Mouse (Mus musculus) MEL (cell line): ENCODE data around the gene Scgb1c1. TPM values are rescaled to one million over a fixed set of nuclear protein-coding genes. Genes with fewer than 3 reads are reported as not detected.

ENCODE experiments used
- DNase-seq: peaks from one replicate; pipeline ENCODE4 v3.0.0; 2011; ENCODE audit warnings: low read depth, low spot score
- H3K27ac ChIP-seq: 2 replicates; pipeline ENCODE4 v1.5.1; 2012; ENCODE audit warnings: low read depth, mild to moderate bottlenecking, control low read depth, low read length, moderate library complexity; ENCODE audit not compliant: control insufficient read depth
- H3K27me3 ChIP-seq, 2 experiments: fragments of 150-350 bp in 1 of 2; sonication (generic) in 1 of 2; 2 replicates each; pipeline ENCODE4 v1.6.1; 2012; ENCODE audit warnings: low read length in 2 of 2, mild to moderate bottlenecking in 2 of 2, improper control_type of control experiment in 1 of 2, moderate library complexity in 1 of 2; ENCODE audit not compliant: insufficient read depth in 2 of 2, control insufficient read depth in 1 of 2
- H3K36me3 ChIP-seq, 2 experiments: 2 replicates each; pipeline ENCODE4 v1.6.1; 2012 to 2014; ENCODE audit warnings: low read length in 2 of 2, improper control_type of control experiment in 1 of 2, inconsistent platforms in 1 of 2, mild to moderate bottlenecking in 1 of 2; ENCODE audit not compliant: insufficient read depth in 2 of 2, control insufficient read depth in 1 of 2
- H3K4me1 ChIP-seq, 2 experiments: fragments of 150-350 bp in 1 of 2; sonication (generic) in 1 of 2; 2 replicates each; pipeline ENCODE4 v1.6.1; 2012; ENCODE audit warnings: low read length in 2 of 2, improper control_type of control experiment in 1 of 2, mild to moderate bottlenecking in 1 of 2; ENCODE audit not compliant: insufficient read depth in 2 of 2, control insufficient read depth in 1 of 2
- H3K4me3 ChIP-seq, 2 experiments: fragments of 150-350 bp in 1 of 2; sonication (generic) in 1 of 2; 2 replicates each; pipeline ENCODE4 v1.5.1; 2012; ENCODE audit warnings: low read depth in 2 of 2, low read length in 2 of 2, mild to moderate bottlenecking in 2 of 2, moderate library complexity in 2 of 2, control low read depth in 1 of 2, improper control_type of control experiment in 1 of 2; ENCODE audit not compliant: control insufficient read depth in 1 of 2, insufficient read depth in 1 of 2
- H3K79me2 ChIP-seq: 2 replicates; pipeline ENCODE4 v1.6.1; 2012; ENCODE audit warnings: mild to moderate bottlenecking, low read length, moderate library complexity; ENCODE audit not compliant: control insufficient read depth, poor library complexity, insufficient read depth
- H3K9ac ChIP-seq: 2 replicates; pipeline ENCODE4 v1.6.1; 2012; ENCODE audit warnings: low read depth, mild to moderate bottlenecking, control low read depth, low read length, moderate library complexity; ENCODE audit not compliant: control insufficient read depth, poor library complexity, severe bottlenecking
- H3K9me3 ChIP-seq: fragments of 150-350 bp; sonication (generic); replicated peaks from 2 replicates; pipeline ENCODE4 v1.6.1; 2012; ENCODE audit warnings: mild to moderate bottlenecking, low read length, improper control_type of control experiment, moderate library complexity; ENCODE audit not compliant: insufficient read depth
- CHD1 ChIP-seq: IDR thresholded peaks from 2 replicates; pipeline ENCODE4 v1.6.1; 2012; ENCODE audit warnings: low read depth, mild to moderate bottlenecking, inconsistent platforms, low read length, improper control_type of control experiment
- CTCF ChIP-seq, 3 experiments: IDR thresholded peaks in 2 of 3; conservative IDR thresholded peaks in 1 of 3; 2 replicates each; pipeline ENCODE4 v1.5.1; 2011 to 2012; ENCODE audit warnings: low read length in 3 of 3, low read depth in 2 of 3, mild to moderate bottlenecking in 2 of 3, improper control_type of control experiment in 1 of 3, inconsistent platforms in 1 of 3, mixed read lengths in 1 of 3, moderate library complexity in 1 of 3; ENCODE audit not compliant: control insufficient read depth in 1 of 3, insufficient read depth in 1 of 3, poor library complexity in 1 of 3, severe bottlenecking in 1 of 3
- E2F4 ChIP-seq: IDR thresholded peaks from 2 replicates; pipeline ENCODE4 v1.6.1; 2011; ENCODE audit warnings: low read depth, low read length, improper control_type of control experiment, borderline replicate concordance
- ELF1 ChIP-seq: IDR thresholded peaks from 2 replicates; pipeline ENCODE4 v1.6.1; 2014; ENCODE audit warnings: low read depth, mild to moderate bottlenecking, inconsistent platforms, low read length, improper control_type of control experiment, moderate library complexity
- GABPA ChIP-seq: IDR thresholded peaks from 2 replicates; pipeline ENCODE4 v1.6.1; 2012; ENCODE audit warnings: low read depth, mild to moderate bottlenecking, inconsistent platforms, low read length, improper control_type of control experiment, moderate library complexity
- GATA1 ChIP-seq: IDR thresholded peaks from 2 replicates; pipeline ENCODE4 v1.6.1; 2011; ENCODE audit warnings: low read depth, low read length, improper control_type of control experiment
- KAT2A ChIP-seq: conservative IDR thresholded peaks from 2 replicates; pipeline ENCODE4 v1.6.1; 2012; ENCODE audit warnings: low read depth, low read length, improper control_type of control experiment, inconsistent platforms
- MAFK ChIP-seq: IDR thresholded peaks from 2 replicates; pipeline ENCODE4 v1.6.1; 2011; ENCODE audit warnings: low read depth, mild to moderate bottlenecking, low read length, improper control_type of control experiment, borderline replicate concordance
- MAZ ChIP-seq: IDR thresholded peaks from 2 replicates; pipeline ENCODE4 v1.6.1; 2012; ENCODE audit warnings: low read depth, mild to moderate bottlenecking, inconsistent platforms, low read length, improper control_type of control experiment
- MYB ChIP-seq: IDR thresholded peaks from 2 replicates; pipeline ENCODE4 v1.6.1; 2011; ENCODE audit warnings: mild to moderate bottlenecking, low read depth, low read length, improper control_type of control experiment
- NELFE ChIP-seq: IDR thresholded peaks from 2 replicates; pipeline ENCODE4 v1.6.1; 2011; ENCODE audit warnings: low read depth, low read length, improper control_type of control experiment
- NRF1 ChIP-seq: IDR thresholded peaks from 2 replicates; pipeline ENCODE4 v1.6.1; 2014; ENCODE audit warnings: low read depth, mild to moderate bottlenecking, inconsistent platforms, low read length, improper control_type of control experiment, moderate library complexity; ENCODE audit not compliant: poor library complexity, insufficient read depth, severe bottlenecking
- POLR2A ChIP-seq, 2 experiments: IDR thresholded peaks; 2 replicates each; pipeline ENCODE4 v1.6.1; 2011 to 2012; ENCODE audit warnings: low read length in 2 of 2, mild to moderate bottlenecking in 2 of 2, control low read depth in 1 of 2, improper control_type of control experiment in 1 of 2, low read depth in 1 of 2, moderate library complexity in 1 of 2; ENCODE audit not compliant: control insufficient read depth in 1 of 2, insufficient read depth in 1 of 2, poor library complexity in 1 of 2
- POLR2AphosphoS5 ChIP-seq: IDR thresholded peaks from 2 replicates; pipeline ENCODE4 v1.6.1; 2012; ENCODE audit warnings: low read depth, borderline replicate concordance, mild to moderate bottlenecking, inconsistent platforms, low read length, moderate library complexity, mixed read lengths
- RAD21 ChIP-seq: IDR thresholded peaks from 2 replicates; pipeline ENCODE4 v1.6.1; 2011; ENCODE audit warnings: mild to moderate bottlenecking, low read depth, low read length, improper control_type of control experiment
- RCOR1 ChIP-seq: IDR thresholded peaks from 2 replicates; pipeline ENCODE4 v1.6.1; 2012; ENCODE audit warnings: low read depth, mild to moderate bottlenecking, inconsistent platforms, low read length, improper control_type of control experiment
- SIN3A ChIP-seq: IDR thresholded peaks from 2 replicates; pipeline ENCODE4 v1.6.1; 2012; ENCODE audit warnings: low read length, improper control_type of control experiment, inconsistent platforms
- SMC3 ChIP-seq: IDR thresholded peaks from 2 replicates; pipeline ENCODE4 v1.6.1; 2011; ENCODE audit warnings: low read depth, low read length, improper control_type of control experiment
- TCF12 ChIP-seq: IDR thresholded peaks from 2 replicates; pipeline ENCODE4 v1.6.1; 2014; ENCODE audit warnings: low read depth, mild to moderate bottlenecking, inconsistent platforms, low read length, improper control_type of control experiment, moderate library complexity
- UBTF ChIP-seq: IDR thresholded peaks from 2 replicates; pipeline ENCODE4 v1.6.1; 2012; ENCODE audit warnings: low read depth, mild to moderate bottlenecking, inconsistent platforms, low read length, improper control_type of control experiment, moderate library complexity, borderline replicate concordance; ENCODE audit not compliant: insufficient read depth
- USF2 ChIP-seq, 2 experiments: IDR thresholded peaks; 2 replicates each; pipeline ENCODE4 v1.6.1; 2011 to 2012; ENCODE audit warnings: improper control_type of control experiment in 2 of 2, low read length in 2 of 2, borderline replicate concordance in 1 of 2, inconsistent platforms in 1 of 2, low read depth in 1 of 2, mild to moderate bottlenecking in 1 of 2; ENCODE audit not compliant: insufficient read depth in 1 of 2
- ZC3H11A ChIP-seq: IDR thresholded peaks from 2 replicates; pipeline ENCODE4 v1.6.1; 2012; ENCODE audit warnings: low read depth, mild to moderate bottlenecking, inconsistent platforms, low read length, improper control_type of control experiment
- ZKSCAN1 ChIP-seq: IDR thresholded peaks from 2 replicates; pipeline ENCODE4 v1.6.1; 2012; ENCODE audit warnings: low read depth, mild to moderate bottlenecking, inconsistent platforms, low read length, improper control_type of control experiment, moderate library complexity
- ZNF384 ChIP-seq: IDR thresholded peaks from 2 replicates; pipeline ENCODE4 v1.6.1; 2012; ENCODE audit warnings: low read depth, mild to moderate bottlenecking, inconsistent platforms, low read length, improper control_type of control experiment
- polyA plus RNA-seq, 2 experiments: library from polyadenylated mRNA; stranded (reverse) in 1 of 2; unstranded in 1 of 2; fragments of >175 nt in 1 of 2; fragments of >200 nt in 1 of 2; gene quantifications; 2 replicates each; pipeline versions ENCODE4 v1.2.1 to v1.2.4; 2012; ENCODE audit warnings: low replicate concordance in 2 of 2, low read depth in 1 of 2; ENCODE audit not compliant: insufficient read length in 2 of 2, insufficient read depth in 1 of 2, missing spikeins in 1 of 2
- total RNA-seq: library from RNA; depleted of rRNA; stranded (reverse); fragments of 300-350 nt; gene quantifications from 2 replicates; pipeline ENCODE4 v1.2.3, GENCODE M21; 2012

The Scgb1c1 gene
- total and polyA plus RNA-seq, 3 experiments: not detected

DNA sequence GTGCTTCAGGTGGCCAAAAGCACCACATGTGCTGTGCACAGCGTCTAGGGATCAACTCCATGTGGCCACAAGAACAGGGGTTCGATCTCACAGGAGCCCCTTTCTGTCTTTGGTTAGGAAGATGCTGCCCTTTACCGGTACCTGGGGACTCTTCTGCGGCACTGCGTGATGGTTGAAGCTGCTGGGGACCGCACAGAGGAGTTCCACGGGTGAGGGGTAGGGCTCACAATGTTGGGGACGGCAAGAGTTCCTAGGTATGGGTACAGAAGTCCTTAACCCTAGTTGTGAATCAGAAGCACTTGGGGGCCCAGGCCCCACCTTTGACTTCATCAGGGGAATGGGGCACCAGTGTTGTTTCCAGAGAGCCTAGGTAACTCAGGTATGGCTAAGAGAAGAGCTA is 13.4 kb downstream of the Scgb1c1 start (continued):
- no peak for TF ChIP-seq RCOR1
- TF ChIP-seq ZC3H11A: no peak
- no peak for TF ChIP-seq ELF1
- TF ChIP-seq GATA1: no peak
- TF ChIP-seq, all 39 proteins: peak for 0

DNA sequence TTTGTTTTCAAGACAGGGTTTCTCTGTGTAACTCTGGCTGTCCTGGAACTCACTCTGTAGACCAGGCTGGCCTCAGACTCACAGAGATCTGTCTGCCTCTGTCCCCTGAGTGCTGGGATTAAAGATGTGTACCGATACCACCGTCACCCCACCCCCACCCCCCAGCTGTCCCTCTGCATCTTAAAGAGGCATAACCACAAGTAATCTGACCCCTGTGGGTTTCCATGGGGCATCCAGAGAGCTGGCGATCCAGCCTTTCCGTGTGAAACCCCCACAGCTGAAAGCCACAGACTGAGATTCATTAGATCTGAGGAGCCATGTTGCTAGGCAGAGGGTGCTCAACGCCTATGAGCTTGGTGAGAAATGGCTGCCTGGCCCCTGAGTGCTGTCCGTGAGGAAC is 14.7 kb downstream of the Scgb1c1 start:
- H3K36me3 ChIP-seq: peaks cover 3 to 8% of the 10 kb centered on the region in 2 experiments
- H3K9me3 ChIP-seq: no peaks in the 10 kb centered on the region
- peaks cover 30% of the 10 kb centered on the region for H3K79me2 ChIP-seq
- TF ChIP-seq NRF1: no peak
- TF ChIP-seq POLR2AphosphoS5: no peak
- no peak for TF ChIP-seq ZKSCAN1
- TF ChIP-seq NELFE: no peak
- no peak for TF ChIP-seq CHD1
- TF ChIP-seq SMC3: no peak
- no peak for TF ChIP-seq CTCF (IDR thresholded peaks at IDR 0.05 in 2 of 3, conservative IDR thresholded peaks at IDR 0.05 in 1 of 3; ENCODE audit: control insufficient read depth in 1 of 3, insufficient read depth in 1 of 3, low read depth in 2 of 3, low read length in 3 of 3, poor library complexity in 1 of 3, severe bottlenecking in 1 of 3)
- no peak for TF ChIP-seq MAFK
- no peak overlapping the region for H3K9ac ChIP-seq
- H3K4me3 ChIP-seq: no peak overlapping the region
- no peak for DNase-seq
- no peak overlapping the region for H3K27ac ChIP-seq
- no peaks in the 10 kb centered on the region for H3K27me3 ChIP-seq
- peaks cover 3 to 17% of the 10 kb centered on the region in 2 experiments; a peak in 3 of 4 replicates for H3K4me1 ChIP-seq

GRCm38 (mm10) chr7:140860728-140861127 is 15.4 kb downstream of the Scgb1c1 start:
- H3K27me3 ChIP-seq: no peaks in the 10 kb centered on the region
- TF ChIP-seq GATA1 (no peak), NRF1 (no peak), ZC3H11A (no peak), ZNF384 (no peak), ZKSCAN1 (no peak), KAT2A (no peak), E2F4 (no peak), USF2 (IDR thresholded peaks at IDR 0.05; ENCODE audit: borderline replicate concordance in 1 of 2, insufficient read depth in 1 of 2, low read depth in 1 of 2, low read length in 2 of 2) (no peak), UBTF (no peak), ELF1 (no peak), TCF12 (no peak), POLR2A (IDR thresholded peaks at IDR 0.05; ENCODE audit: control insufficient read depth in 1 of 2, insufficient read depth in 1 of 2, low read depth in 1 of 2, low read length in 2 of 2, poor library complexity in 1 of 2) (no peak), POLR2AphosphoS5 (no peak), RAD21 (no peak), SIN3A (no peak), MYB (no peak), MAZ (no peak), GABPA (no peak)
- H3K79me2 ChIP-seq: peaks cover 23% of the 10 kb centered on the region

More at GRCm38 (mm10) chr7:140860728-140861127, 15.4 kb downstream of the Scgb1c1 start:
- Histone ChIP-seq H3K9ac (no peak overlapping the region), H3K27ac (no peak overlapping the region), H3K9me3 (no peaks in the 10 kb centered on the region), H3K36me3 (peaks cover 3 to 8% of the 10 kb centered on the region in 2 experiments), H3K4me3 (no peak overlapping the region), H3K4me1 (peaks cover 3 to 11% of the 10 kb centered on the region in 2 experiments; a peak in 3 of 4 replicates)
- no peak for DNase-seq
